Mouse (Mus musculus) left cerebral cortex, adult 18-20 months (tissue): ENCODE measurements around the gene Rab9. TPM values are rescaled to one million over a fixed set of nuclear protein-coding genes. Genes with fewer than 3 reads are reported as not detected.

Experiments used
- DNase-seq, 2 experiments: peaks; one replicate each; pipeline ENCODE4 v3.0.0; 2021 to 2022; ENCODE audit warnings: low spot score in 2 of 2, mixed read lengths in 1 of 2
- total RNA-seq, 2 experiments: library from RNA; stranded (reverse); gene quantifications; 2 replicates each; pipeline ENCODE4 v1.2.3; 2021

Rab9 gene
- total RNA-seq, 2 experiments from 2014 or later: 31.9 to 37.6 TPM

- no peak for DNase-seq
These were observed 25.3 kb downstream of the Rab9 start for GRCm38 (mm10) chrX:166454331-166454730.

GRCm38 (mm10) chrX:166453532-166453931, 26.1 kb downstream of the Rab9 start:
- no peak for DNase-seq

- DNase-seq: no peak
These were observed 35.1 kb downstream of the Rab9 start for GRCm38 (mm10) chrX:166444552-166444951.

- peak; percentile 82 to 89 for DNase-seq
These were observed 39.0 kb downstream of the Rab9 start, which contains the start of gene Ofd1 for GRCm38 (mm10) chrX:166440616-166441063. Gene Ofd1, minus strand, starts transcription at chrX:166440704.

GRCm38 (mm10) chrX:166440036-166440615, 39.5 kb downstream of the Rab9 start, which contains the start of gene Trappc2:
Gene Trappc2, plus strand, starts transcription at chrX:166440574.
- peak in 1 of 2 experiments; percentile 2 for DNase-seq

GRCm38 (mm10) chrX:166434812-166435211, 44.9 kb downstream of the Rab9 start:
- DNase-seq: no peak

- peak; percentile 12 to 13 for DNase-seq
These were observed 63.5 kb downstream of the Rab9 start for GRCm38 (mm10) chrX:166416196-166416595.

- no peak for DNase-seq
These were observed 71.8 kb downstream of the Rab9 start for GRCm38 (mm10) chrX:166407865-166408264.

Other genes starting within 250 kb of the Rab9 start
- 100 to 1,000 TPM; 607 to 613 TPM for gene Gpm6b, start 241.0 kb downstream of the Rab9 start, total RNA-seq
- gene Trappc2, start 39.3 kb downstream of the Rab9 start, total RNA-seq: 10 to 100 TPM; 51.9 to 58.3 TPM
- gene Ofd1, start 39.2 kb downstream of the Rab9 start, total RNA-seq: 1 to 10 TPM; 5.9 to 6.2 TPM
- 1 to 10 TPM; 1.2 TPM for gene Tceanc, start 38.7 kb upstream of the Rab9 start, total RNA-seq
- gene Egfl6, start 105.9 kb upstream of the Rab9 start, total RNA-seq: 1 to 10 TPM; 2.3 to 2.5 TPM